Mouse (Mus musculus): ENCODE measurements at regions not wholly inside any gene's neighbourhood (a gene's known extent, or its start where the extent isn't known, plus 50 kb on each side); places are given as distances from the start of the nearest gene placed in this dataset.
A peak's percentile ranks its signal among the peaks of the same experiment; 100 is the strongest.

DNA sequence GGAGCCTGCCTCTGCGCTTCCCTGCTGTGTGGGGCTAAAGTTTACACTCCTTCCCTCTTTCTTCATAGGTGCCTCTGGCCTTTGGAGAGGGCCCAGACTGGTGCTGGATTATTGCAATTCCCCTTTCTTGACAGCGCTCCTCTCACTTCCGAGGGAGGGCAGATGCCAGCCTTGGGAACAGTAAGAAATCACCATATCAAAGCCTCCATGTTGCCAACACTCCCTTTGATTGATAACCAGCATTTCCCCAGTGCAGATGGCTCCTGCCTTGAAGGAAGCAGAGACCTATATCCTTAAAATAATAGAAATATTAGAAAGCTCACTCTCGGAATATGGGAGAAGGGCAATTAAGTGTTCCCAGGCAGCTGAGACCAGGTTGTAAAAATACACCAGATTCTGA is 63.1 kb upstream of the Cep295 start:
- DNase-seq: no peak

DNA sequence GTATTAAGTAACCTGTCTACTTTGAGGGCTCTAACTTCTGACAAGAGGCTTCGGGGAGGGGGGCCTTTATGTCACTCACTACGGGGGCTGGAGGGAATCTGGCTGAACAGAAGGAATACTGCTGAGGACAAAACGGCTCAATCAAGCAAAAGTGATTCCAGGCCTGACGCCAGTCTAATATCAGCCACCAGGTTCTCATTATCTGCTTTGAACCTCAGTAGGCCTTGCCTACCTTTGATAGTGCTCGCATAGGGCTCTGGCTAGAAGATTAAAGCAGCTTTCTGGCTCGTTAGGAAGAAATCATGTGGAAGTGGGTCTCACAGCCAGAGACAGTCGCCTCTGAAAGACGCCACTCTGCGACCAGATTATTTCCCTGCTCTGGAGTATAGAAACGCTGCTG is 64.3 kb upstream of the Cep295 start:
- DNase-seq: no peak

DNA sequence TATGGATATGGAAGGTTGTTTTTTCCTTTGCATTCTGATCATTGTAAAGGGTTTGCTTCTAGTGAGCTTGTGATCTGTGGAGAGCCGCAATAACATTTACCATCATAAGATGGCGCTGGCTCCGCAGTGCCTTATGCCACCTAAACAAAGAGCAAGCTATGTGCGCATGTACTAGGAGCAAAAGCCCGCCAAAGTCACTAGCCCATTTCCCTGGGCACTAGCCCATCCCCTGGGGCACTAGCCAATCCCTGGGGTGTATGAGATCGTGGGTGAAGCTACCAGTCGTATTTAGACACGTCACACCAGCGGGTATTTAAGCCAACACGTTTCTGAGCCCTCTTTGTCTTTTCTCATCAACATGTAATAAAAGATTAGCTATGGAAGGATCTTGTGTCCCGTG is 59.0 kb upstream of the Smco4 start:
- peak in 1 of 2 experiments; percentile 1 for DNase-seq

DNA sequence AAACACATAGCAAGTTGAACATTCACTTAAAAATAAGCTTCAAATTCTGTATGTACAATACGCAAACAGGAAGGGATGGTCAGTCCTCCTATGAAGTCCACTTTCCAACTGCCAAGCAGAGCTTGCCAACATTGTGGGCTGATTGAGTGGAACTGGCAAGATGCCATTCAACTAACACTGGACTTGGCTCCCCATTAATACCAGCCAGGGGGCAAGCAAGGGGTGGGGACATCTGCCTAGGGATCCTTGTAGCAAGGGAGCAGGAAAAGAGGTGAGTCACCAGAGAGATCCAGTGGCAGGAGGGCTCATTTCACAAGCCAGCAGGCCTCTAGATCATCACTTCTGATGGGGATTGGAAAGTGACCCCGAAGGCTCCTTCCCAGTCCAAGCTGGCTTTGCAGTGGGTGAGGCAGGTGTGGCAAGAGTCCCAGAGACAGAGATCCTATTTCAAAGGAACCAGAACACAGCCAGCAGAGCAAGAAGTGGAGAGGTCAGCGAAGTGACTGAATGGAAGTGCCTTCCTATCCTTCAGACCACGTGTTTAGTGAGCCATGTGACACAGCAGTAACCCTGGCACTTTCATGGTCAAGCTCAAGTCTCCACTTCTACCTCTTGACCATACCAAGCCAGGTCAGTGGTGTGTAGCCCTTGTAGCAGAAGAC is 53.8 kb upstream of the Smco4 start:
- DNase-seq: no peak

DNA sequence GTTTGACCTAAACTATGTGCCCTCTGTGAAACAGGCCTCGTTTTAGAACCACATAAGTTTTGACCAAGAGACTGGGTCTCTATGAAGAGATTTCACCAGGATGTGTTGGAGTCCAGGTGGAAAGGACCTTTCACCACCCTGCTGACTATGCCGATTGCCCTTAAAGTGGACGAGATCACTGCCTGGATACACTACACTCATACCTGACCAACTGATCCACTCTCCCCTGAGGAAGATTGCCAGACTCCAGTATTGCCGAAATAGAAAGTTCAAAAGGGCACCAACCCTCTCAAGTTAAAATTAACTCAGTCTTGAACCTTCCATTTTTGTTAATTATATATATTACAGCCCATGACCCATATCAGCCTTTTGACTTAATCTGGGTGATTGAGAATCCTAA is 51.1 kb upstream of the Smco4 start:
- DNase-seq: no peak

Data from B cell, adult 2 months (primary cell).